Mouse (Mus musculus): ENCODE measurements around the gene Sf3b1. TPM values are rescaled to one million over a fixed set of nuclear protein-coding genes. Genes with fewer than 3 reads are reported as not detected.
"Not testable (repeated sequence)": the region's sequence is repeated elsewhere in the genome, so short reads cannot be mapped to it uniquely, and the experiment has no call there.

Gene Sf3b1
- total RNA-seq, 2 experiments from 2014 or later, result 192 to 311 TPM

GRCm38 (mm10) chr1:54961724-54962123 is 65.6 kb downstream of the Sf3b1 start:
- no peak for ATAC-seq (replicated peaks; ENCODE audit: low FRiP score, low TSS enrichment, poor library complexity, severe bottlenecking)

- no peak for ATAC-seq (replicated peaks; ENCODE audit: low FRiP score, low TSS enrichment, poor library complexity, severe bottlenecking)
Measured at GRCm38 (mm10) chr1:54960613-54961165, 66.6 kb downstream of the Sf3b1 start.

GRCm38 (mm10) chr1:54958525-54958924 is 68.8 kb downstream of the Sf3b1 start:
- ATAC-seq (replicated peaks; ENCODE audit: low FRiP score, low TSS enrichment, poor library complexity, severe bottlenecking), result no peak

DNA sequence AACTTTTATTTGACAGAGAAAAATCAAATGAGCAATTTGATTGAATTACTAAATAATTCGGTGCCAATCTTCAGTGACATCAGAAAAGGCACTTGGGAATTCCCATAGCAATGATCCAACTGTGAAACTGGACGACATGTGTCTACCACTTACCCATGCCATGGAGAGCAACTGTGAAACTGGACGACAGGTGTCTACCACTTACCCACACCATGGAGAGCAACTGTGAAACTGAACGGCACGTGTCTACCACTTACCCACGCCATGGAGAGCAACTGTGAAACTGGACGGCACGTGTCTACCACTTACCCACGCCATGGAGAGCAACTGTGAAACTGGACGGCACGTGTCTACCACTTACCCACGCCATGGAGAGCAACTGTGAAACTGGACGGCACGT is 70.3 kb downstream of the Sf3b1 start:
- ATAC-seq (replicated peaks; ENCODE audit: low FRiP score, low TSS enrichment, poor library complexity, severe bottlenecking), result not testable (repeated sequence)

DNA sequence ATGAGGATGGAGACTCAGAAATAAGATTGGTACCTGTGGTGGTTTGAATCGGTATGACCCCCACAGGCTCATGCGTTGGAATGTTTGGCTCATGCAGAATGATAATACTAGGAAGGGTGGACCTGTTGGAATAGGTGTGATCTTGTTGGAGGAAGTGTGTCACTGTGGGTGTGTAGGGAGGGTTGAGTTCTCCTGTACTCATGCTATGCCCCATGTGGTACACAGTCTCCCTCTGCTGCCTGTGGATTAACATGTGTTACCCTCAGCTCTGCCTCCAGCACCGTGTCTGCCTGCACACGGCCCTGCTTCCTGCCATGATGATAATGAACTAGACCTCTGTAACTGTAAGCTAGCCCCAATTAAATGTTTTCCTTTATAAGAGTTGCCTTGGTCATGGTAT is 72.4 kb downstream of the Sf3b1 start:
- no peak for ATAC-seq (replicated peaks; ENCODE audit: low FRiP score, low TSS enrichment, poor library complexity, severe bottlenecking)

- no peak for ATAC-seq (replicated peaks; ENCODE audit: low FRiP score, low TSS enrichment, poor library complexity, severe bottlenecking)
Measured at GRCm38 (mm10) chr1:54944648-54945047, 82.6 kb downstream of the Sf3b1 start.

DNA sequence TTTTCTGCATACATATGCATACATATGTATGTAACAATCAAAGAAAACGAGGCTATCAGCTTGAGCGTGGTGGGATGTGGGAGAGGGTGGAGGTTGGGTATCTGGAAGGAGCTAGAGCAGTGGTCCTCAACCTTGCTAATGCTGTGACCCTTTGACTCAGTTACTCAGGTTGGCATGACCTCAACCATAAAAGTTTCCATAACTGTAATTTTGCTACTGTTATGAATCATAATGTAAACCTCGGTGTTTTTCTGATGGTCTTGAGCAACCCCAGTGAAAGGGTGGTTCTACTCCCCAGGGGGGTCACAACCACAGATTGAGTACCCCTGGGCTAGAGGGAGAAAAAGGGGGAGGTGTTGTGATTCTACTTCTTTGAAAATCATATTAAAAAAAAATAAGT is 91.8 kb downstream of the Sf3b1 start:
- no peak for ATAC-seq (replicated peaks; ENCODE audit: low FRiP score, low TSS enrichment, poor library complexity, severe bottlenecking)

Other genes with a start within 250 kb of the Sf3b1 start
- 19.2 and 23.8 TPM in 2 replicates for gene Ankrd44, start 101.1 kb downstream of the Sf3b1 start, total RNA-seq (2014; fragmentation: Nextera tagmentation)
- gene Ankrd44, start 101.1 kb downstream of the Sf3b1 start, total RNA-seq (2017), result 12.5 and 17.5 TPM in 2 replicates
- 10.8 and 15.6 TPM in 2 replicates for gene Coq10b, start 25.3 kb upstream of the Sf3b1 start, total RNA-seq (2014; fragmentation: Nextera tagmentation)
- 15.7 and 29.5 TPM in 2 replicates for gene Coq10b, start 25.3 kb upstream of the Sf3b1 start, total RNA-seq (2017)
- 836 and 866 TPM in 2 replicates for gene Hspe1, start 60.7 kb upstream of the Sf3b1 start, total RNA-seq (2014; fragmentation: Nextera tagmentation)
- 921 and 969 TPM in 2 replicates for gene Hspe1, start 60.7 kb upstream of the Sf3b1 start, total RNA-seq (2017)
- gene Hspd1, start 60.8 kb upstream of the Sf3b1 start, total RNA-seq (2014; fragmentation: Nextera tagmentation), result 526 and 530 TPM in 2 replicates
- gene Hspd1, start 60.8 kb upstream of the Sf3b1 start, total RNA-seq (2017), result 929 and 1,055 TPM in 2 replicates
- gene Mob4, start 103.8 kb upstream of the Sf3b1 start, total RNA-seq (2014; fragmentation: Nextera tagmentation), result 33.5 and 42.6 TPM in 2 replicates
- 29.4 and 68.9 TPM in 2 replicates for gene Mob4, start 103.8 kb upstream of the Sf3b1 start, total RNA-seq (2017)
- 0.26 TPM in 1 of 2 replicates, not detected in the other for gene Rftn2, start 199.3 kb upstream of the Sf3b1 start, total RNA-seq (2014; fragmentation: Nextera tagmentation)
- 0.11 TPM in 1 of 2 replicates, not detected in the other for gene Rftn2, start 199.3 kb upstream of the Sf3b1 start, total RNA-seq (2017)
- gene Mars2, start 209.7 kb upstream of the Sf3b1 start, total RNA-seq (2014; fragmentation: Nextera tagmentation), result 8.8 and 11.1 TPM in 2 replicates
- 11.4 and 12.2 TPM in 2 replicates for gene Mars2, start 209.7 kb upstream of the Sf3b1 start, total RNA-seq (2017)

All from megakaryocyte-erythroid progenitor cell, adult 5-6 weeks (primary cell).